Comparison of ENCODE assay signal across 8 mouse cellular contexts in the genomic region with DNA sequence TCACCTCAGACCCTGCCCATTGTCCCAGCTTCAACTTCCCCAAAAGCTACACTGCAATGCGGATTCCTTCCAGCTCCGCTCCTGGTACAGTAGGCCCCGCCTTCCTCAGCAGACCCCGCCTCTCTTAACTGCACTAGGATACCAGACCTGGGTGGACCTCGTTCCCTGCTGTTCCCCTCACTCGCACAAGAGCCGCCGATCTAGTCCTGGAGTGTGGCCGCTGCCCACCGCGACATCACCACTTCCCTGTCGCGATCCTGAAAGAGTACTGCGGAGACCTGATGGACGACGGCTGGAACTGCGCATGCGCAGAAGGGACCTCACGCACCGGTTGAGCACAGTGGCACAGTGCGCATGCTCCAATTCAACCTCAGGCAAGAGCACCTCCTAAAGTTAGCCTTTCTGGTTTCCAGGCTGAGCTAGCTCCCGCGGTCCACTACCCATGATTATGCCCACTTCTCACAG. TPM values are rescaled to one million over a fixed set of nuclear protein-coding genes. Genes with fewer than 3 reads are reported as not detected.
A peak's percentile ranks its signal among the peaks of the same experiment; 100 is the strongest.
DNase-seq lines count a peak whose midpoint lies in the region; ATAC-seq and TF ChIP-seq lines count a peak whose summit lies in the region.

A gene (minus strand): TSS at position 393 of the 465 bp plus-strand sequence.

- peak within 1 kb of the TSS; percentile 74 for H3K4me3 ChIP-seq in cortical plate, adult 2 months (ENCODE audit: insufficient read depth, low read length)

- no peak for TF ChIP-seq CTCF in cortical plate, adult 2 months (IDR thresholded peaks at IDR 0.05; ENCODE audit: extremely low read depth, insufficient read depth, low read length)

- peaks cover 7% of the 10 kb centered on the region for H3K4me1 ChIP-seq in cortical plate, adult 2 months (ENCODE audit: control insufficient read depth, insufficient read depth, low read length)

- ATAC-seq in activated CD4-positive, CD25-positive, alpha-beta regulatory T cell, adult 4 months = peak; percentile 76
- ATAC-seq in megakaryocyte progenitor cell, adult 5-6 weeks (replicated peaks; ENCODE audit: poor library complexity) = peak; percentile 87

- TF ChIP-seq POLR2A in cortical plate, adult 2 months (IDR thresholded peaks at IDR 0.05; ENCODE audit: extremely low read depth, insufficient read depth, low read length) = peak; percentile 94

- peak; percentile 97 for DNase-seq in gastrocnemius, postnatal 10 days
- DNase-seq in induced T-regulatory cell, adult 2 months (ENCODE audit: low read depth) = peak; percentile 99
- DNase-seq in left cerebral cortex, adult 9 months (ENCODE audit: low spot score in 2 of 2) = peak; percentile 85 to 98
- peak; percentile 99 for DNase-seq in right cerebral cortex, postnatal 14 days
- peak; percentile 94 for DNase-seq in urinary bladder, postnatal 36 days (ENCODE audit: low spot score in 2 of 2)

- peak within 1 kb of the TSS; percentile 55; the same call in 1 of the 2 replicates for H3K27ac ChIP-seq in cortical plate, adult 2 months (ENCODE audit: insufficient read depth, low read length)

RNA-seq across cellular contexts. Expression of the gene that starts here (rescaled TPM):
- polyA plus RNA-seq in activated CD4-positive, CD25-positive, alpha-beta regulatory T cell, adult 4 months (2017; shearing (Covaris generic)) = 10 to 100 TPM; 27.2 to 30.3 TPM
- 230 and 253 TPM in 2 replicates for polyA plus RNA-seq in cortical plate, adult 2 months (2012; rRNA removed)
- 10 to 100 TPM; 16.8 to 22.2 TPM for total RNA-seq in gastrocnemius, postnatal 10 days (2021)
- 10.9 and 13.4 TPM in 2 replicates for total RNA-seq in megakaryocyte progenitor cell, adult 5-6 weeks (2015)
- total RNA-seq in megakaryocyte progenitor cell, adult 5-6 weeks (2017) = 15.2 and 18.8 TPM in 2 replicates

Comparison
In these comparisons a context has a peak if more than half of its experiments do, and no peak if none do; other contexts are left out.
1. Peak in every context shown above with its lines: DNase-seq, ATAC-seq, H3K4me3 ChIP-seq and H3K27ac ChIP-seq.